In the genomic region with DNA sequence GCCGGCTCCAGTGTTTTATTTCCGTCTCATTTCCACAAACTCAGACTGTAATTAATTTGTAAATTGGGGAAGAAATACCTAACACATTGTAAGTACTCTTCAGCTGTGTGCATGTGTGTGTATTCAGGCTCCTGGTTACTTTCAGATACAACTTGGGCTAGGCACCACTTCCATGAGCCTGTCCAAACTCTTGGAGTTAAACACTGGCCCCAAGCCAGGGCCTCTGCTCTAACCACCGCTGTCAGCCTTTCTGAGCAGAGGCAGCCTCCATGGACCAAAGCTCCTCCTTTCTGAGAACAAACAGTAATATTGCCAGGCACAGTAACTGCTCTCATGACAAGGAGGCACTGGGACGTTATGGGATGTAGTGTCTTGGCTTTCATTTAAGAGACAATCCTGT, we compare ENCODE assay signal across 24 mouse cellular contexts.
DNase-seq lines count a peak whose midpoint lies in the region; ATAC-seq and TF ChIP-seq lines count a peak whose summit lies in the region.
"Had no signal": no experiment of that assay in that cellular context is flagged by ENCODE, and none has a peak within 500 bp of the region (broad histone marks: within the 10 kb centered on the region; RNA-seq: fewer than 3 reads in every experiment).

No protein-coding gene starts in this region.

- WGBS in lung, embryonic 16.5 days = 49% methylated on average over 4 of the region's 4 CpGs
- 12% methylated on average over 4 of the region's 4 CpGs for WGBS in olfactory bulb, adult 2 months

- TF ChIP-seq POLR2A in olfactory bulb, adult 2 months (IDR thresholded peaks at IDR 0.05; ENCODE audit: insufficient read depth, low read depth, low read length) = no peak

- H3K36me3 ChIP-seq in lung, embryonic 16.5 days (ENCODE audit: control insufficient read depth, insufficient read depth, low read length) = no peaks in the 10 kb centered on the region
- H3K36me3 ChIP-seq: embryonic facial prominence, embryonic 15.5 days; forebrain, embryonic 15.5 days; G1E; hindbrain, embryonic 12.5 days; hindbrain, embryonic 15.5 days had no signal

- no peaks in the 10 kb centered on the region for H3K27me3 ChIP-seq in lung, embryonic 16.5 days (ENCODE audit: control insufficient read depth, insufficient read depth, low read depth, low read length)
- H3K27me3 ChIP-seq: CH12.LX; embryonic facial prominence, embryonic 15.5 days; hindbrain, embryonic 12.5 days; hindbrain, embryonic 15.5 days had no signal

- no peak overlapping the region for H3K4me2 ChIP-seq in lung, embryonic 16.5 days (ENCODE audit: low read depth, low read length)
- H3K4me2 ChIP-seq: embryonic facial prominence, embryonic 15.5 days; forebrain, embryonic 15.5 days; heart, embryonic 11.5 days; hindbrain, embryonic 12.5 days; hindbrain, embryonic 15.5 days had no signal

- H3K4me3 ChIP-seq in lung, embryonic 16.5 days (ENCODE audit: low read length) = no peak overlapping the region
- H3K4me3 ChIP-seq in olfactory bulb, adult 2 months (ENCODE audit: insufficient read depth, low read depth, low read length) = no peak overlapping the region
- H3K4me3 ChIP-seq: embryonic facial prominence, embryonic 15.5 days; forebrain, embryonic 15.5 days; heart, adult 2 months; hindbrain, embryonic 12.5 days; hindbrain, embryonic 15.5 days had no signal

- H3K9ac ChIP-seq in lung, embryonic 16.5 days (ENCODE audit: low read length) = no peak overlapping the region
- H3K9ac ChIP-seq: embryonic facial prominence, embryonic 15.5 days; forebrain, embryonic 15.5 days; hindbrain, embryonic 12.5 days; hindbrain, embryonic 15.5 days had no signal

- TF ChIP-seq CTCF in olfactory bulb, adult 2 months (IDR thresholded peaks at IDR 0.05; ENCODE audit: insufficient read depth, low read depth, low read length) = no peak

- ATAC-seq in lung, embryonic 16.5 days (ENCODE audit: low read depth) = peak; percentile 62; the same call in 1 of the 2 replicates
- ATAC-seq: forebrain, embryonic 15.5 days had no signal

- DNase-seq in heart, adult 11 months = peak; percentile 57
- no peak for DNase-seq in heart, adult 8-10 months (ENCODE audit: low spot score)
- DNase-seq in lung, postnatal 14 days = no peak
- peak; percentile 34 for DNase-seq in MN1 (ENCODE audit: low spot score)
- no peak for DNase-seq in natural killer cell, adult 2 months (ENCODE audit: low spot score in 2 of 2)
- DNase-seq: adrenal gland, adult 8-10 months; adrenal gland, postnatal 25 days; B cell, adult 2 months; cerebellum, adult 11-12 months; cerebellum, adult 8-10 months; cerebellum, postnatal 10 days; cerebellum, postnatal 36 days; embryo, embryonic 11 days; gastrocnemius, postnatal 25 days; heart, adult 2 months had no signal

- no peaks in the 10 kb centered on the region for H3K9me3 ChIP-seq in lung, embryonic 16.5 days (ENCODE audit: control insufficient read depth, low read length)
- H3K9me3 ChIP-seq: embryonic facial prominence, embryonic 15.5 days; forebrain, embryonic 15.5 days; hindbrain, embryonic 12.5 days; hindbrain, embryonic 15.5 days had no signal

- H3K27ac ChIP-seq in lung, embryonic 16.5 days (ENCODE audit: low read length) = no peak overlapping the region
- peak overlapping the region; percentile 36; the same call in 1 of the 2 replicates for H3K27ac ChIP-seq in olfactory bulb, adult 2 months (ENCODE audit: insufficient read depth, low read depth, low read length)
- H3K27ac ChIP-seq: embryonic facial prominence, embryonic 15.5 days; forebrain, embryonic 15.5 days; heart, adult 2 months; hindbrain, embryonic 12.5 days; hindbrain, embryonic 15.5 days had no signal

- peaks cover 4% of the 10 kb centered on the region; the same call in 1 of the 2 replicates for H3K4me1 ChIP-seq in lung, embryonic 16.5 days (replicated peaks; ENCODE audit: control insufficient read depth, insufficient read depth, low read length)
- peaks cover 7% of the 10 kb centered on the region for H3K4me1 ChIP-seq in olfactory bulb, adult 2 months (ENCODE audit: control insufficient read depth, insufficient read depth, low read length)
- H3K4me1 ChIP-seq: embryonic facial prominence, embryonic 15.5 days; forebrain, embryonic 15.5 days; hindbrain, embryonic 12.5 days; hindbrain, embryonic 15.5 days had no signal

Comparison
In these comparisons a context has a peak if more than half of its experiments do, and no peak if none do; other contexts are left out.
1. DNase-seq: peak in heart, adult 11 months (single experiment) and MN1 (single experiment); none in heart, adult 8-10 months (single experiment), lung, postnatal 14 days (single experiment) and natural killer cell, adult 2 months (0 of 2).